Mouse (Mus musculus) C2C12 (cell line): Measurements from ENCODE around the gene Tprkb. TPM values are rescaled to one million over a fixed set of nuclear protein-coding genes. Genes with fewer than 3 reads are reported as not detected.
A peak's percentile ranks its signal among the peaks of the same experiment; 100 is the strongest.
"Not testable (repeated sequence)": the region's sequence is repeated elsewhere in the genome, so short reads cannot be mapped to it uniquely, and the experiment has no call there.

ENCODE experiments used
- H3K27me3 ChIP-seq: one replicate; pipeline ENCODE4 v1.6.1; 2011; ENCODE audit not compliant: control insufficient read depth, insufficient read depth, insufficient read length
- H3K36me3 ChIP-seq: one replicate; pipeline ENCODE4 v1.6.1; 2011; ENCODE audit not compliant: control insufficient read depth, insufficient read depth
- H3K4me3 ChIP-seq: one replicate; pipeline ENCODE4 v1.5.1; 2011; ENCODE audit warnings: mild to moderate bottlenecking, control low read depth; ENCODE audit not compliant: poor library complexity, insufficient read depth, severe bottlenecking
- H3K79me2 ChIP-seq: one replicate; pipeline ENCODE4 v1.6.1; 2011; ENCODE audit not compliant: control insufficient read depth, insufficient read depth
- H3K79me3 ChIP-seq: one replicate; pipeline ENCODE4 v1.6.1; 2011; ENCODE audit warnings: low read depth, control low read depth
- H3ac ChIP-seq: one replicate; pipeline ENCODE3; 2011; ENCODE audit warnings: low read depth; ENCODE audit not compliant: control insufficient read depth, insufficient read length
- CEBPB ChIP-seq: IDR thresholded peaks from one replicate; pipeline ENCODE4 v1.6.1; 2011; ENCODE audit warnings: low read depth, mild to moderate bottlenecking, control low read depth, moderate library complexity
- CTCF ChIP-seq: IDR thresholded peaks from one replicate; pipeline ENCODE4 v1.5.1; 2011; ENCODE audit not compliant: control insufficient read depth, insufficient read depth, insufficient read length
- FOSL1 ChIP-seq: IDR thresholded peaks from one replicate; pipeline ENCODE4 v1.8.0; 2011; ENCODE audit warnings: mild to moderate bottlenecking, low read length; ENCODE audit not compliant: poor library complexity, insufficient read depth, severe bottlenecking
- MAX ChIP-seq: IDR thresholded peaks from one replicate; pipeline ENCODE4 v1.6.1; 2011; ENCODE audit warnings: mild to moderate bottlenecking, control low read depth
- MYOD1 ChIP-seq: IDR thresholded peaks from one replicate; pipeline ENCODE4 v1.6.1; 2011; ENCODE audit warnings: low read depth; ENCODE audit not compliant: control insufficient read depth, insufficient read length
- MYOG ChIP-seq: IDR thresholded peaks from one replicate; pipeline ENCODE4 v1.6.1; 2011; ENCODE audit not compliant: control insufficient read depth, insufficient read length; ENCODE audit errors: extremely low read depth
- USF1 ChIP-seq: IDR thresholded peaks from one replicate; pipeline ENCODE4 v1.6.1; 2011; ENCODE audit warnings: low read depth, mild to moderate bottlenecking, control low read depth, moderate library complexity
- polyA plus RNA-seq: library from polyadenylated mRNA; unstranded; fragments of >200 nt; fragmentation: generic; extraction: Trizol; gene quantifications from one replicate; pipeline ENCODE4 v1.2.1, GENCODE M21; 2012; ENCODE audit warnings: missing spikeins

The Tprkb gene
- polyA plus RNA-seq, 1 experiment, result 25.6 TPM

DNA sequence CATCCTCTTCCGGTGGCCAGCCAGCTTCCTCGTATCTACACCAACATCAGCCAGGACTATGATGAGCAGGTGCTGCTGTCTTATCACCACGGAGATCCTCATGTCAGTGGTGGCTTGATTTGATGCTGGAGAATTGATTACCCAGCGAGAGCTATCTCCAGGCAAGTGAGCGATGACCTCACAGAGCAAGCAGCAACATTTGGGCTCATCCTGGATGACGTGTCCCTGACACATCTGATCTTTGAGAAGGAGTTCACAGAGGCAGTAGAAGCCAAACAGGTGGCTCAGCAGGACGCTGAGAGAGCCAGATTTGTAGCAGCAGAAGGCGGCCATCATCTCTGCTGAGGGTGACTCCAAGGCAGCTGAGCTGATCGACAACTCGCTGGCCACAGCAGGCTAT lies 27.0 kb downstream of the Tprkb start:
- Histone ChIP-seq H3K27me3 (no peaks in the 10 kb centered on the region), H3K36me3 (peaks cover 9% of the 10 kb centered on the region), H3K4me3 (no peak overlapping the region), H3K79me3 (peaks cover 2% of the 10 kb centered on the region), H3ac (no peak overlapping the region), H3K79me2 (no peaks in the 10 kb centered on the region)
- no peak for TF ChIP-seq FOSL1
- no peak for TF ChIP-seq CTCF
- no peak for TF ChIP-seq CEBPB
- no peak for TF ChIP-seq USF1

DNA sequence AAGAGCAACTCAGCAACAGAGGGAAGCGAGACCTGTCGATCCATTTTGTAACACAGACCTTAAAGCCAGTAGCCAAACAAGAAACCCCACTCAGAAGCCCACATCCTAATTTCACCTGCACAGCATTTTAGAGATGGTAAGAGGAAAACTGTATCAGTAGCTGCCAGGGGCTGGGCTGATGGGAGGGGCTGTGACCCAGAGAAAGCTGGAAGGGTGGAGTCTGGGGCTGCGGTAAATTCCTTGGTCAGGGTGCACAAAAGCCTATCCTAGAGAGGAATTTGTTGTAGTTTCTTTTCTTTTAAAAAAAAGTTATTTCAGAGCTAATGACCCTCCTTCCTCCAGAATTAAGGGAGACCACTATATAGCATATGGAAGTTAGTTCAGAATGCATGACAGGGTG lies 30.8 kb downstream of the Tprkb start:
- Histone ChIP-seq H3K36me3 (peaks cover 36% of the 10 kb centered on the region), H3ac (no peak overlapping the region), H3K27me3 (no peaks in the 10 kb centered on the region), H3K79me3 (peaks cover 4% of the 10 kb centered on the region), H3K79me2 (no peaks in the 10 kb centered on the region), H3K4me3 (no peak overlapping the region)
- TF ChIP-seq CEBPB (no peak), MYOG (no peak), USF1 (no peak), FOSL1 (no peak), CTCF (no peak), MYOD1 (no peak), MAX (no peak)

DNA sequence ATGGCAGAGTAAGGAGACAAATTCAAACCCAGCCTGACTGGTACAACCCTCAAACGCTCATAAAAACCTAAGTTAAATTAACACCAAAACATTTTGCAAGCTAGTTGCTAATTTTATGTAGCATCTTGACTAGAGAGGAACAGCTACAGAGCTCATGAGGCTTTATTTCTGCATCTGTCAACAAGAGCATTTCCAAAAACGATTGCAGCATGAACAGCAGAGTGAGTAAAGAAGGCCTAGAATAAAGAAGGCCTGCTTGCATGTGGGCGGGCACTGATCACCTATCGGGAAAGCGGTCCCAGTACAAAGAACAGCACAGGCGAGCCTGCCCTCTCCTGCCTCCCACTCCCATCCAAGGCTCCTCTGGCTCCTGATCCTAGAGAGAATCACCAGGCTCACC lies 36.9 kb downstream of the Tprkb start:
- H3K27me3 ChIP-seq, result no peaks in the 10 kb centered on the region
- H3K79me3 ChIP-seq, result peaks cover 7% of the 10 kb centered on the region
- H3K4me3 ChIP-seq, result no peak overlapping the region
- H3K79me2 ChIP-seq, result peaks cover 2% of the 10 kb centered on the region
- peaks cover 83% of the 10 kb centered on the region for H3K36me3 ChIP-seq
- TF ChIP-seq USF1 (no peak), MYOD1 (no peak)
- H3ac ChIP-seq, result no peak overlapping the region

DNA sequence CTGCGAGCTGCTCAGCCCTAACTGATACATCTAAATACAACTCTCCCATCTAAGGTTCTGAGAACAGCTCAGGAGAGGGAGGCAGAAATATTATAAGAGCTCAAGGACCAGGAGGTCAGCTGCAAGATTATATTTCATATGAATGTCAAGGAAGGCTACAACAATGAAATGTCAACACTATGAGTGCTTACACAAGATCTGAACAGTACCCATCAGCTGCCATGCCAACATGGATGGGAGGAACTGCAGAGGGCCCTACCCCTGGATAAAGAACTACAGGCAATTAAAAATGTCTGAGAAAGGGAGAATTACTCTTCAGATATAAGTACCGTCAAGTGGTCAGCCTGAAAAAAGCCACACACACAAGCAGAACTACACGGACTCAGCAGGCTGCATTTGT lies 45.9 kb downstream of the Tprkb start:
- no peaks in the 10 kb centered on the region for H3K27me3 ChIP-seq
- no peak overlapping the region for H3K4me3 ChIP-seq
- H3K79me3 ChIP-seq, result peaks cover 50% of the 10 kb centered on the region
- no peak overlapping the region for H3ac ChIP-seq
- peaks cover 66% of the 10 kb centered on the region for H3K36me3 ChIP-seq
- TF ChIP-seq USF1 (no peak), MAX (no peak), CEBPB (no peak), FOSL1 (no peak), MYOD1 (no peak), CTCF (no peak), MYOG (no peak)
- peaks cover 77% of the 10 kb centered on the region for H3K79me2 ChIP-seq

DNA sequence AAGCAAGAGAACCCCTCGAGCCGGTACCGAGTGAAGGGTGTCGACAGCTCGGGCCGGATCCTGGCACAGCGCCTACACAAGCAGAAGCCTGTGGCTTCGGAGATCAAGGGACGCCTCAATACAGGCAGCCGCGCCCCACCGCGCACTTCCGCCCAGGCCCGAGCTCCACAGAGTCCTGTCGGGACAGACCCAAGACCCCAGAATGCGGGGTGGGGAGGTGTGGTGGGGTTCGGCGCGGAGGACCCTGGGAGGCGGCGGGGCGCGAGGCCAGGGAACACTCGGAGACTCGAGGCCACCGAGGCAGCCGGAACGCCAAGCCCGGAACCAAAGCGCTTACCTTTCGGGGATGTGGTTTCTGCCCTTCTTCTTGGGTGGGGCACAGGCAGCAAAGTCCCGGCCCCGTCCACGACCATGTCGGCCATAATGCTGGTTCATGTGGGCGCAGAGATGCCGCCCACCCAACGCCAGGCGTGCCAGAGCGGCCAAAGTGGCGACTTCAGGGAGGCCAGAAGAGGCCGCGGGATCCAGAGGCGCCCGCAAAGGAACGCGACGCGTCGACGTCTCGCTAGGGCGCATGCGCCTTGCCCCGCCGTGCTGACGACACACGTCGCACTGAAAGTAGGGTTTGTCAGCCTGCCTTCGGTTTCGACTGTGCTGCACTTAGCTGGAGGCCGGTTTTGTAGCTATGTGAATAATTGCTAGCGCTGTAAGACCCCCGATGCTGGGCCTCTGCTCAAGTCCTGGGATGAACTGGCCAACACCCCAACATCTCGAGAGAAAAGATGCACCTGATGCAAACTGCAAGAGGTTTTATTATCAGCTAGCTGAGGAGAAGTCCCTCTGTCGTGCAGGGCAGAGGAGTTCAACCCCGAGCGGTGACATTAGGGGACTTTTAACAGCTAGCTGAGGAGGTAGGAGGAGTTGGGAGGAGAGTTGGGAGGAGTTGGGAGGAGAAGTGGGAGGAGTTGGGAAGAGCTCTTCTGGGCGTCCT lies 49.7 kb downstream of the Tprkb start, which contains the start of gene Dusp11:
TSS of gene Dusp11 (minus strand) at position 567 of the 991 bp plus-strand sequence.
- H3K4me3 ChIP-seq, result peak within 1 kb of the TSS; percentile 66
- H3K79me2 ChIP-seq, result peaks cover 51% of the 10 kb centered on the region
- TF ChIP-seq CEBPB, result no peak
- no peak for TF ChIP-seq USF1
- peak; percentile 30 for TF ChIP-seq MAX
- peak within 1 kb of the TSS; percentile 78 for H3ac ChIP-seq
- peaks cover 37% of the 10 kb centered on the region for H3K79me3 ChIP-seq
- no peaks in the 10 kb centered on the region for H3K27me3 ChIP-seq
- H3K36me3 ChIP-seq, result peaks cover 29% of the 10 kb centered on the region

DNA sequence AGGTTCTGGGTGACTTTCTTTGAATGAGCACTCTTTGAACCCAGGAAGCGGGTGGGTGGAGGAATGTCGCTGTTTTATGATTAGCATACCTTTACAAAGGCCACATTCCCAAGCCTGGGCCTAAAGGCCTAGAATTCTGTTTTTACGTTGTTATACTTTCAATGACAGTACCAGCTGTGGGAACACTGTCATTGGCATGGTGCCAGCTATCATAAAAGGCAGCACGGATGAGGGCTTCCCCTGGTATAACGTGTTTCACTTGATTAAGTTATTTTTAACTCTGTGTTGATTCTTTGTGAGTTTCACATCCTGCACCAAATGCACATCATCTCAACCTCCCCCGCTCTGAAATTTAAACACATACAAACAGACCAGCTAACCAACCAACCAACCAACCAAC lies 54.4 kb downstream of the Tprkb start:
- H3K4me3 ChIP-seq, H3K79me3 ChIP-seq, H3K79me2 ChIP-seq, H3K27me3 ChIP-seq, H3K36me3 ChIP-seq, H3ac ChIP-seq: not testable (repeated sequence)
- TF ChIP-seq MYOD1, result peak; percentile 17
